Mouse (Mus musculus) frontal cortex, postnatal 36 days (tissue): Measurements from ENCODE around the gene Cfp.

Experiments
- DNase-seq, 2 experiments: peaks; one replicate each; pipeline ENCODE4 v3.0.0; 2022; ENCODE audit warnings: low spot score in 2 of 2

The Cfp gene

DNA sequence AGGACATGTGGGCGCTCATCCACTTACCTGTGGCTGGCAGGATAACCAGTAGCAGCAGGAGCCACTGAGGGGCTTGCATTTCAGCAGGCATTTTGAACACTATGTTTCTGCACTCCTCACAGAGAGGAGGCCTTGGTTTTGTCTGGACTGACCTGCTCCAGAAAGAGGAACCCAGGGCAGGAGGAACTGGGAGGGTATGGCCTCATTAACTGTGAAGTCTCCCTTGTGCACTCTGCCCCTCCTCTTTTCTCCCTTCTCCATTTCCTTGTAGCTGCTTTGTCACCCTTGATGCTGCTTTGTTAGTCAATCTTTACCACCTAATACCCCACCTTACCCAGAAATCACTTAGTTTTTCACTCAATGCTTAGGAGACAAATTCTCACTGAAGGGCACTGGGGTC is at the start of gene Cfp:
Gene Cfp (minus strand): TSS at position 192 of the 400 bp plus-strand sequence.
- DNase-seq, result no peak

DNA sequence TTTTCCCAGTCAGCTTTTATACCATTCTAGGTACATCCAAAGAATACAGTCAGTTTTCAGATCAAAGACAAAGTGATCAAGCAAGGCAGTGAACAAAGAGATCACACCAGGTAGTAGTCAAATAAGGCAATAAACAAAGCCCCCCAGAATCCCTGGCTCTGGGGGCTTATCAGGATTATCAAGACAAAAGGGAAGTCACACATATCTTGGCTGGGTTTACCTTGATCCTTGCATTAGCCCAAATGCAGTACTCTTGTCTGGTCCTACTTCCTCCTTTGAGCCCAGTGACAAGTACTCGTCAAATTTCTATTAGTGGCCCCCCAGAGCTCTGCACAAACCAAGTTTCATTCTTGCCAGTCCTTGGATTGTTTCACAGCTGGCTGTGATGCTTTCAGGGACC is 49.5 kb upstream of the Cfp start:
- DNase-seq, result no peak

DNA sequence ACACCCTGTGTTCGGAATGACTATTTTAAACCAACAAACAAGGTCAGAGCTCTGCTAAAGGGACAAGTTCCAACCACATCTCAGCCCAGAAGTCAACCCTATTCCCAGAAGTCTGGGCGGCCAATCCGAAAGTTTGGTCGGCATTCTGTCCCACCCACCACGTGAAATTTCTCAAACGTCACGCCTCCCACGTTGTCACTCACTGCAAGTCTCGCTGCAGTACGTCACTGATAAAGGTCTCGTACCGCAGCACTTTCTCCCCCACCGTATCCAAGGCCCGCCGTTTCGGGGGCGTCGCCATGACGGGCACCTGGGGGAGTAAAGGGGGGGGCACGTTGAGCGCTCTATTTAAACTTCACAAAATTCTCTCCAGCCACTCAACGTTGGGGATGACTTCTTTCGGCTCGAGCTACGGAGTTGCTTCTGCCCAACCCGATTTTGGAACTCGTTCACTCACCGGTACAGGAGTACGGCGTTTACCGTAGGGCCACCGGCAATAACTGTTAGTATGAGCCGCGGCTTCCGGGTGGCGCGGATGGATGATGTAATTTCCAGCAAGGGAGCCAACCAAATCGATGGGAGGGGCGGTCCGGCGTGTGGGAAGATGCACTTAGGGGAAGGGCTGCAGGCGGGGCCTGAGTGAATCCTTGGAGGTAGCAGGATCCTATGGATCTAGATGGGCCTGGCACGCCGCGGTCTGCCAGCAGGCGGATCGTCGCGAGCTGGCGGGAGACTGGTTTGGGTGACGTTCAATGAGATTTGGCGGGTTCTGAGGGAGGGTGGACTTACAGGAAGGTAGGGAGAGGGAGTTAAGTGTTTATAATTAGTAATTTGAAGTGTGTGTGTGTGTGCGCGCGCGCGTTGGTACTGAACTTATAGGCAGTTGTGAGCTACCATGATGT is 30.4 kb upstream of the Cfp start, which contains the start of gene Uxt:
Gene Uxt (minus strand): TSS at position 541 of the 902 bp plus-strand sequence.
- DNase-seq, result peak; percentile 88 to 89

DNA sequence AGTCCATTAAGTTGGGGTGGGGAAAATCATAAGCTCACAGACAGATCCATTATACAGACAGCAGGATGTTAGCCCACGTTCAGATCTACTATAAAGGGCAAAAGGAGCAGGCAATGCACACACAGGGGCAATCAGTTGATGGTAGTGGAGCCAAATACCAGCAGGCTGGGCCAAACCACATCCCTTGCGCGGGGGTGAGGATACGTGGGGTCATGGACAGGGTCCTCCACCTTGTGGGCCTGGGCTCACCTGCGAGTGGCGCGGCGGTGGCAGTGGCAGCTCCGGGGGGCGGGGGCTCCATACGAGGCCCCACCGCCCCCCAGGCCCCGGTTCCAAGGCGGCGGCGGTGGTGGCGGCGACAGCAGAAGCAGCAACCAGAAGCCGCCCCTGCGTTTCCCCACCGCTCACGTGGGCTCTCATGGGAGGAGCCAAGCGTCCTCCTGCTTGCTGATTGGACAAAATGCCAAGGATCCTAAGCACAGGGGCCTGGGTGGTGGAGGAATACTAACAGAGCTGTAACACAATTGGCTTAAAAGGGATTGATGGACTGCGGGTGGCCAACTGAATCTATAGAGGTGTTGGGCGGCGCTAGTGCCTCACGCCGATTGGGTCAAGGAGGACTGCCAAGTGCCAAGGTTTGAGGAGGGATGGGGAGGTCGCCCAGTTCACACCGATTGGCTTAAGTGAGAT is 19.0 kb upstream of the Cfp start, which contains the start of gene Elk1:
Gene Elk1 (minus strand): TSS at position 418 of the 690 bp plus-strand sequence.
- peak; percentile 76 to 88 for DNase-seq

DNA sequence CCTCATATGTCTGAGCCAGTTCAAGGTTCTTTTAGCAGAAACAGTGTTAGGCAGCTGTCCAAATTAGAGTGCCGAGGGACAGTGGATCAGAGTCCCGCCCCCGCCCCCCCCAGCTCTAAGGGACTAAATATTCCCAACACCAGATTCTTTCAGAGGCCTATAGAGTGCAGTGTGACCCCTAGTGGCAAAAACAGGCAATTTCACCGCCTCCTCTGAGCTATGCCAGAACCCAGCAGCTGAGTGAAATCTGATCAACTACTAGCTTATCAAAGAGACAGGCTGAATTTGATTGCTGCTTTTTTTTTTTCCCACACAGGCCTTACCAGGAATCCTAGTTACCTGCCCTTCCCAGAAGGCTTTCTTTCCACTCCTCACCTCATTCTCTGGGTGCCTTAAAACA is 14.7 kb upstream of the Cfp start:
- peak; percentile 35 to 75 for DNase-seq

DNA sequence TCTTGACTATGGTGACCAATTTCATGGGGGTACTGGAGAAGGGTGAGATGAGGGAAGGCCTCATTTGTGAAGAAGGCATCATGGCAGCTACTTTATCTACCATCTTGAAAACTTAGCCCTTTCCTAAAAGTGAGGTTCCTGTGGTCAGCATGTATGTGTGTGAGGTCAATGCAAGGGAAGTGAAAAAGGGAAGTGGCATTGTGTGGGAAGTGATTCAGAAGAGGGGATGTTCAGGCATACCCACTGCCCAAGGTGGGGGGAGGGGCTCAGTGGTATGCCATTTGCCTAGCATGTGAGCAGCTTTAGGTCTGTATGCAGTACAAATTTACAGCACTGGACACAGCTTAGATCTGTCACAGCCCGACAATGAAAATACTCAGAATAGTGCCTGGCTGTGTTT is 608 bp upstream of the Cfp start:
- DNase-seq, result no peak

DNA sequence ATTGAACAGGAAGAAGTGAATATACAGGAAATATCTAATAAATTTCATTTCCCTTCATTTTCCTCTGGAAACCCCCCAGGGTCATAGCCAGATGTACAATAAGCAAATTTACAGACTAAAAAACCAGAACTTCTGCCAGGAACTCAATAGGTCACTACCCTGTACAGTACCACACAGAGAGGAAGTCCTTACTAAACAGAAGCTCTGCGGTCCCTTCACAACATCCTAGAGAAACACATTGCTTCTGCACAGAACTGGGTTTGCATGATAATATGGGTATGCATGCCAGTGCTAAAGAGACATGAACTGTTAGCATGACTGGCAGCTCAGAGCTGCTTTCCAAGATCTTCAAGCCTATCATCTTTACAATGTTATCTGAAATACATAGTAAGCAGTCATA is 1.5 kb downstream of the Cfp start:
- DNase-seq, result no peak

DNA sequence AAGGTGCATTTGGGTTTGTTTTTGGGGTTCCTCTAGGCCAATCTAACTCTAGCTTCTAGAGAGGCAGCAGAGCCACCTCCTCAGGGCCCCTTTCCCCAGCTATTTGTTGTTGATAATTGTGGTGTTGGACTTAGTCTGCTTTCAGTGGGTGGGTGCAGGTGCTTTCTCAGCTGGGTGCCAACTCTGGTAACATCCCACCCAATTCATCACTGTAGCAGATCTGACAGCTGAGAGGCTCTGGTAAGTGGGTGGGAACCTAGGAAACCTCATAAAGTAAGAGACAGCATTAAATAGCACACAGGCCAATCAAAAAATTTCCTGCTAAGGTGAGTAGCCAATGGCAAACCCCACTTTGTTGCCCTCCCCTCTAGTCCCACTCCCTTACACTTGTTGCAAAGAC is 6.4 kb downstream of the Cfp start:
- DNase-seq, result no peak

DNA sequence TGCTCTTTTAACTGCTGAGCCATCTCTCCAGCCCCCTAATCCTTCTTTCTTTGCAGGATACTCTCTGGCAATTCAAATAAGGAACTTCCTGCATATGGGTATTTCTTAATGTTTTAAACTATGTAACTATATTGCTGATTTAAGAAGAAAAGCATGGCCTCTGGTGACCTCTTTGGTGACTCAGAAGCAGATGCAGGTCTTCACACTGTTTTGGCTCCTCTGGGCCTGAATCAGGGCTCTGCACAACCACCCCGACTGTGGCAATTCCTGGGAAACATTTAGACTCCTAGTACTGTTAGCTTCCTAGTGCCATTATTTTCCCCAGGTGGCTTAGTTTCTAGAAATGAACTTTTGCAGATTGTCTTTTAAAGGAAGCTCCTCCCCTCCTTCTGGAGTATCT is 7.8 kb downstream of the Cfp start:
- no peak for DNase-seq

DNA sequence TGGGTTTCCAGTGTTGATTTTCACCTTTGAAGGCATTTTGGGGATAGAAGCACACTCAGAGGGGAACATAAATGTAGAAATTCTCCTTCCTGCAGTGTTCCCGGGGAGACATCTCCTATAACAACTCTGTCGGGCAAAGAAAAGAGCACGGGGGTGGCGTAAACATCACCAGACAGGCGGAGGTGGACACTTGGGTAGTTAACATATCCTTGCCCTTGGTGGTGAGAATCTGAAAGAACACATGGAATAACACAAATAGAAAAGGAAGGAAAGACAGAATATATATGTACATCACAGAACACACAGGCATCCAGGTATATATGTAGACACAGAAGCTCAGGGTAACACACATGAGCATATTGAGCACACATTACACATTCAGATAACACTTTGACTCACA is 10.0 kb downstream of the Cfp start:
- peak; percentile 23 to 34 for DNase-seq

DNA sequence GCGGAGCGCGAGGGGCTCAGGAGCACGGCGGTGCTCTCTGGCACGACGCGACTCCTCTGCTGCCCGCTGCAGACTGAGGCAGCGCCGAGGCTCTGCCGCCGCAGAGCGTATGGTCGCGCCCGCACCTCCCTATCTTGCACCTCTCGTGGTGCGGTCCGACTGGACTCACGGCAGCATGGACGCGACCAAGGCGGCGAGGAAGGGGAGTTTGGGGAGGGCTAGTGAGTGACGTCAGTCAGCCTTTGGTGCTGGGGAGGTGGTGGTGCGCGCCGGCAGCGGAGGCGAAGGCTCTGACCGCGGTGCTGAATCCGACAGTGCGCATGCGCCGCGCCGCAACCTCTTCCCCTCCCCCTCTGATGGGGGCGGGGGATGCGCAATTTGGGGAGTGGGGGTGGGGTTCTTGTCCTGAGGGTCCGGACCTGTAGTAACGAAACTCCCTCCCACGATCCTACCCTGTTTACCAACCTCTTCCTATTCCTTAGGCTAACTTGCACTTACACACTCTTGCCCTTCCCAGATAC is 10.5 kb downstream of the Cfp start, which contains the start of gene Syn1:
Gene Syn1 (minus strand): TSS at position 161 of the 521 bp plus-strand sequence.
- peak; percentile 81 to 84 for DNase-seq

DNA sequence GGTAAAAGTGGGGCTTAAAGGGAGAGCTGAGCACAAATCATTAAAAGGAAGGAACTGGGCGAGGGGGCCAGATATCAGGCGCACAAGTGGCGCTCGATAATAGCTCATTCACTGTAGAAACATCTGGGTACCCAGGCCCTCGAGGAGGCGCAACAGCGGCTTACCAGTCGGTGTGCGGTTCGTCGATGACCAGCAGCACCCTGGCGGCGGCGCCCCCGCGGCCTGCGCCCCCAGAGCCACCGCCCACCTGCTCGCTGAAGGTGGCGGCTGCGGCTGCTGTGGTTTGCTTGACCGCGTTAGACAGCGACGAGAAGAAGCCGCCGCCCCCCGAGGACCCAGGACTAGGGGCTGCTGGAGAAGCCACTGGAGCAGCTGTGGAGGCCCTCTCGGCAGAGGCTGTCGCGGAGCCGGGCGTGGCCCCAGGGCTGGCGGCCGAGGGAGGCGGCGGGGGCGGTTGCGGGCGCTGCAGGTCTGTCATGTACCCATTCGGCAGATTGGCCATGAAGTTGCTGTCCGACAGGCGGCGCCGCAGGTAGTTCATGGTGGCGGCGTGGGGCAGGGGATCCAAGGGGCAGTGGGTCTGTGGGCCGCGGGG is 11.0 kb downstream of the Cfp start:
- no peak for DNase-seq

DNA sequence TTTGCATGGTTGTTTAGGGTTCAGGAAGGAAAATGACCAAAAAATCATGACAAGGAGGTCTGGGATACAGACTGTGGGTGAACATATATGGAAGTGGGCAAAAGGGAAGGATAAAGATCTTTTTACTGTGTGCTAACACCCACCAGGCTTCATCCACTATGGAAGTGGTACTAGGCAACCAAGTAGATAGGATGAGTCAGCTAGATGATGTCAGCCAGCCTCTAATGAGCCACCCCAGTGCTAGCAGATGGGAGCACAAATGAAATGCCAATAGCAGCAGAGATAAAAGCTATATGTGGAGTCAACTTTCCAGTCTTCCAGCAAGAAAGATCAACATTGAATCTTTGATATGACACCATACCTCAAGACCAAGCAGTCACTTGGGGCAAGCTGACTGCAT is 16.3 kb downstream of the Cfp start:
- DNase-seq, result peak in 1 of 2 experiments; percentile 23

DNA sequence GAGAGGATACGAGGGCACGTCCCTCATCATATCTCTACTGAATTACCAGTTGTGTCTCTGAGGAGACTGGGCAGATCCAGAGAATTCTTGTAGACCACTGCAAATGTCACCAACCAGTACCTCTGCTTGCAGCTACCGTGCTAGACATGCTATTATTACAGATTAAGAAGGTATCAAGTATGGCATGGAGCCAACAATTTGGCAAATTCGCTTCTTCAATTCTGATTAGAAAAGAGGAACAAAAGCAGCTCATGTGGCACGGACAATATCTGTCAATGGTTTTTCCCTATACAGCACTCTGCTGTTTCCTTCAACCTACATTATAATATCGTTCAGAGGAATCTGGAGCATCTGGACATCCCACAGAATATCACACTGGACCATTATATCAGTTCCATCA is 17.6 kb downstream of the Cfp start:
- DNase-seq, result no peak

DNA sequence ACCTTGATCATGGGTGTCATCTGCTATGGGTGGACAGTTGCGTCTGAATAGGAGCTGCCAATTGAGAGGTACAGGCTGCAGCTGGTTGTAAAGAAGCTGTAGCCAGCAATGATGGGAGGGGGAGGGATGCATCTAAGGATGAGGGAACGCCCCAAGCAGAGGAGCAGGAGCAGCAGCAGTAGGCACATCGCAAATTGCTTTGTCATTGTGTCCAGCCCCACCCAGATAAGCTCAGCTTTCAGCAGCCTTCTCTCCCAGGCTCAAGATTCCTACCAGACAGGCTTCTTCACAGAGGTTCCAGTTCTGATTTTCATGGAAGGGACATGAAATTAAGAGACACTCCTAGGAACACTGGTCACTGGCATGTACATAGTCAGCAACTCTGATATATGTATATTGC is 21.3 kb downstream of the Cfp start:
- no peak for DNase-seq
